ENCODE assay signal across 9 mouse cellular contexts in genomic region chr6:136238989-136239388, GRCm38 (mm10).
A peak's percentile ranks its signal among the peaks of the same experiment; 100 is the strongest.
DNase-seq lines count a peak whose midpoint lies in the region.
"Had no signal": no experiment of that assay in that cellular context is flagged by ENCODE, and none has a peak within 500 bp of the region (broad histone marks: within the 10 kb centered on the region; RNA-seq: fewer than 3 reads in every experiment).

No protein-coding gene starts in this region.

- peak; percentile 6 for DNase-seq in adrenal gland, postnatal 14 days
- DNase-seq in adrenal gland, postnatal 10 days, result no peak
- peak; percentile 7 for DNase-seq in heart, postnatal 10 days
- no peak for DNase-seq in heart, postnatal 25 days (ENCODE audit: low spot score)
- DNase-seq in lung, postnatal 36 days, result peak; percentile 32
- no peak for DNase-seq in lung, postnatal 14 days
- DNase-seq in embryo, embryonic 9.5 days (ENCODE audit: extremely low spot score), result peak; percentile 27
- DNase-seq in urinary bladder, postnatal 4 days (ENCODE audit: low spot score in 2 of 2), result no peak
- DNase-seq: layer of hippocampus, postnatal 36 days had no signal

- intact Hi-C loops in heart, postnatal 10 days (cut with DNase I), result no loop called here
- intact Hi-C loops in heart, postnatal 25 days (cut with DNase I), result no loop called here

Comparison
In these comparisons a context has a peak if more than half of its experiments do, and no peak if none do; other contexts are left out.
1. DNase-seq: peak in adrenal gland, postnatal 14 days (single experiment), heart, postnatal 10 days (2 of 2), lung, postnatal 36 days (single experiment) and embryo, embryonic 9.5 days (single experiment); none in adrenal gland, postnatal 10 days (single experiment), heart, postnatal 25 days (single experiment), lung, postnatal 14 days (single experiment) and urinary bladder, postnatal 4 days (0 of 2).